Mouse (Mus musculus): Measurements from ENCODE around the gene Tmem38a.

- peak; percentile 24; the same call in 1 of the 2 replicates for TF ChIP-seq CTCF (IDR thresholded peaks at IDR 0.05; ENCODE audit: borderline replicate concordance, insufficient read depth, low read depth, low read length)
- TF ChIP-seq POLR2A (IDR thresholded peaks at IDR 0.05; ENCODE audit: borderline replicate concordance, insufficient read depth, low read length): no peak
Measured at GRCm38 (mm10) chr8:72539234-72539633, 32.6 kb upstream of the Tmem38a start.

All from cerebellum, adult 2 months (tissue).